Mouse (Mus musculus): ENCODE measurements around the gene Sdk1. TPM values are rescaled to one million over a fixed set of nuclear protein-coding genes. Genes with fewer than 3 reads are reported as not detected.

The Sdk1 gene
- total RNA-seq, 2 experiments from 2014 or later, result 0.89 to 1.2 TPM

DNA sequence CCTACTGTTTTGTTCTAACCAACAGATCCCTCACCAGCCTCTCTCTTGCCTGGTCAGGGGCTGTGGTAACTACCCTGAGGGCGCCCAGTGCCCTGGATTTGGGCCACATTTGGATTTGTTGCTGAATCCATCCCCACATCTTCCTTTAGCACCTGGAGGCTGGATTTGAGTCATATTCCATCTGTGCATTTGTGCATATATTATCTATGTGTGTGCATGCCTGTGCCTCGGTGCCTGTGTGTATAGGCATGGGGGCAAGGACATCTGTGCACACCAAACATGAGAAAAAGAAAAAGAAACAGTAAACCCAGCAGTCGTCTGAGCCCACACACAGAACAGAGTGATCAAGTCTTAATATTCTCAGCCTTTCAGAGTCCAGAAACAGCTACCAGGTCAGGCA lies 752.9 kb downstream of the Sdk1 start:
- no peak for DNase-seq (ENCODE audit: low spot score)

GRCm38 (mm10) chr5:142000247-142000646 lies 759.0 kb downstream of the Sdk1 start:
- DNase-seq (ENCODE audit: low spot score), result no peak

DNA sequence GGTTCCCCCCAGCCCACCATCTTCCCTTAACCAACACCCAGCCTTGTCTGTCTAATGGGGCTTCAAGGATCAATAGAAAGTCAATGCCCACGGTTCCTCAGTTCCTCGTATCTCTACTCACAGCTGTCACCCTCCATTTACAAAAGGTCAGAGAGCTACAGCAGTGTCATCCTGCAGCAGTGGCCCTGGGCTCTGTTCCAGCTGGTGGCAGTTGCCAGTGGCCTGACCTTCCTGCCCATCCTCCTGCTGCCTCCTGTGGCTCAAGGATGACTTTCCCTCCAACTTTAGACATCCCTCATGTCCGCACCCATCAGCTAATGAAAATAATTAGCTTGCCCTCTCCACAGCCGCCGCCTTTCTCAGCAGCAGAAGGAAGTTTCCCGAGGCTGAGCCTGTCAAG lies 759.8 kb downstream of the Sdk1 start:
- no peak for DNase-seq (ENCODE audit: low spot score)

DNA sequence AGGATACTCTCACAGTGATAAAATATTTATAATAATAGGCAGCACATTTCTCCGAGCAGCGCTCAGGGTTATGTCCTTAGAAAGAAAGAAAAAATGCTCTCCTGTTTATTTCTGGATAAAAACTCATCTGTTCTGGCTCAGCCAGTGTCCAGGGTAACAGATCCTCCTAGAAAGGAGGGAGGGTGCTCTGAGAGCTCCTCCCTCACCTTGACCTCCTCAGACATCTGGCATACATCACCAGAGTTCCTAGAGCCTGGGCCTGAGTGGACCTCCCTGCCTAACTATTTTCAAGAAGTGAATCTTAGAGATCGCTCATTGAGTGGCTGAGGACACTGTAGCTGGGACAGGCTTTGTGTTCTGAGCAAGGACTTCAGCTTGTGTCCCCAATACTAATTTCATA lies 760.7 kb downstream of the Sdk1 start:
- no peak for DNase-seq (ENCODE audit: low spot score)

GRCm38 (mm10) chr5:142010189-142010588 lies 768.9 kb downstream of the Sdk1 start:
- DNase-seq (ENCODE audit: low spot score), result no peak

DNA sequence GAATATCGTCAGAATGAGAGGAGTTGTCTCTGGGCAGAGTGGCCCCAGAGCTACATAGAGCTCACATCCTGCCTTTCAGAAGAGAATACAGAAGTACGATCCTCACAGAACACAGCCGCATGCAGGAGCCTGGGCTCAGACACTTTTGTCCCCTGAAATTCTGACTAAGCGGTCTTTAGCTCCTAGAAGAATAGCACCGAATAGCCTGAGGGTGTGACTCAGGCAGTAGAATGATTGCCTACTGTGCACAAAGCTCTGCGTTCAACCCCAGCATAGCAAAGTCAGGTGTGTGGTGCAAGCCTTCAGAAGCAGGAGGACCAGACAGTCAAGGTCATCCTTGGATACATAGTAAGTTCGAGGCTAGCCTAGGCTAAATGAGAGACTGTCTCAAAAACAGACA lies 775.7 kb downstream of the Sdk1 start:
- no peak for DNase-seq (ENCODE audit: low spot score)

- DNase-seq (ENCODE audit: low spot score), result no peak
Observed at GRCm38 (mm10) chr5:142022877-142023580, 781.7 kb downstream of the Sdk1 start.

DNA sequence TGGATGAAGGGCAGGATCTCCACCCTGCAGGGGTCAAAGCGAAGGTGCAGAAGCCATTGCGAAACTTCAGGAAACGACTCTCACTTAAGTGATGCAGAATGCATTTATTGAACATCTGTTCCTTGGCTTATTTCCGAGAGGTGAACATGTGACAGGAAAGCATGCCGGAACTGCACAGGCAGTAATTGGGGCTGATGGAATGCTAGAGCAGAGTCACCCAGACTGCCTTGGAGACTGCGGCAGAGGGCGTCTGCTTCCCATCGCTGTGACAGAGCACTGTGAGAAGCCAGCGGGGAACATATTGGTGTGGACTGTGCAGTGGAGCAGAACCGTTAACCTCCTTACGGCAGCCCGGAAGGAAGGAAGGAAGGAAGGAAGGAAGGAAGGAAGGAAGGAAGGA lies 783.2 kb downstream of the Sdk1 start:
- no peak for DNase-seq (ENCODE audit: low spot score)

DNA sequence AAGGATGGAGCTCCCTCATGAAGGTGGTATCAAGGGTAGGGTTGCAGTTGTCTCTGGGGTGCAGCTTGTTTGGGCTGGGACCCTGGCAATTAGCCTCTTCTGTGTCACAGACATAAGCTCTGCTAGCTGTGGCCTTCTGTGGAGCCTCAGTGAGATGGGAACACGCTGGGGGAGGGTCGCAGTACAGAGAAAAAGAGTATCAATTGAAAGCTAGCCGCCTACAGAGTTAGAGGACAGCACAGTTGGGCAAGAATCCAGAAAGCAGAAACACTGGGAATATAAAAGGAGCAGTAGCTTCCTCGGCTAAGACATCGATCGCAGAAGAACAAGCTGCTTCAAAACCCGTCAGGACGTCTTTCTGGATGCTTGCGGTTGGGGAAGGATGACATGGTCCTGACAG lies 795.2 kb downstream of the Sdk1 start:
- no peak for DNase-seq (ENCODE audit: low spot score)

GRCm38 (mm10) chr5:142039236-142039635 lies 797.9 kb downstream of the Sdk1 start:
- no peak for DNase-seq (ENCODE audit: low spot score)

DNA sequence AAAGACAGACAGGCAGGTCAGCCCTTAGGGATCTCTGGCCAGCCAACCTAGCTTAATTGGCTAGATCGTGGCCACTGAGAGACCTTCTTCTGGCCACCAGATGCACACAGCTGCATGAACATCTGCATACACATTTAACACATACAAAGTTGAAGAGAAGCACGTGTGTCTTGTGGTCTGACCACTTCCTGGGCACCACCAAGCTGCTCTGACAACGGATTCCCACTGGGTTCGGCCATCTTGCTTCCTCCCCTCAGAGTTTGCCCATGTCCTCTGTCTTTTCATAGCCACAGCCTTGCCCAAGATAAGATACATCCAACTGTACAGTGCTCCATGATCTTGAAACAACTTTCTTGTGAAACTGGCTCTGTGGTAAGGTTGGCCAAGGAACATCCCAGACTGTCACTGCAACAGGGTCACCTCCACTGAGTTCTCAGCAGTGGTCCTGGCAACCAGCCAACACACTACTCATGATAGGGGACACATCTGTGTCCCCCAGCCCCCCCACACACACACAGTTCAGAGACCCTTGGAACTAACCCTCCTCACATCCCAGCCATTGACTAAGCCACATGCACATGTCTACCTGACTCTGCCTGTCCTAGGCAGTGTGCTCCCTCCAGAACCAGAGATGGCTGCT lies 798.7 kb downstream of the Sdk1 start:
- DNase-seq (ENCODE audit: low spot score), result no peak

GRCm38 (mm10) chr5:142041226-142041802 lies 800.0 kb downstream of the Sdk1 start:
- DNase-seq (ENCODE audit: low spot score), result no peak

DNA sequence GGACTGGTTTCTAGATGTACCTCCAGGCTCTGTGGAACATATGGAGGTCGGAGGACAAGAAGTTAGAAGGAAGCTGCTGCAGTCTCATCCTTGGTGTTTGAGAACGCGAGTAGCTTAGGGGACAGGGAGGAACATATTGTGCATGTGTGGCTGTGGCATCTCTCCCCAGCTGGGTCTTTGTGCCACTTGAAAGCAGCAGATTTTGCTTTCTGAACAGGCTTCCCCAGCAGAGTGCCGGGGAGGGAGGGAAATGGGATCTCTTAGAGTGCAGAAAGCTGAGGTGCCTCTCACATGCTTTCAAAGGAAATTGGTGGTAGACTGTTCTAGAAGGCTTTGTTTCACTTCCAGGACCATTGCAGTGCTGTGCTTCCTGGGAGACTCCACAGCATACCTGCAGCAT lies 820.5 kb downstream of the Sdk1 start:
- no peak for DNase-seq (ENCODE audit: low spot score)

- no peak for DNase-seq (ENCODE audit: low spot score)
Observed at GRCm38 (mm10) chr5:142071322-142071721, 830.0 kb downstream of the Sdk1 start.

DNA sequence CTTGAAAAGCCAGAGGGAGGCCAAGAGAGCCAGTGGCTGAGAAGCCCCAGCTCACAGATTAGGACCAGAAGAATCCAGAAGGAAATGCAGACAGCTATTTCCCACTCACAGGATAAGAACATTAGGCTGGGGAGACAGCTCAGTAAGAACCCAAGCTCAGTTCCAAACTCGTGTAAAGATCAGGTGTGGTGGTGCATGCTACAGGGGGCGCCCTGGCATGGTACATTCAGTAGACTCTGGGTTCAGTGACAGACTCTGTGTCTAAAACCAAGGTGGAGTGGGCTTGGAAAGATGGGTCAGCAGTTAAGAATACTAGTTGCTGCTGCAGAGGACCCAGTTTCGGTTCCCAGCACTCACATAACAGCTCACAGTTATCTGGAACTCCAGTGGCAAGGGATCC lies 832.6 kb downstream of the Sdk1 start:
- DNase-seq (ENCODE audit: low spot score), result no peak

DNA sequence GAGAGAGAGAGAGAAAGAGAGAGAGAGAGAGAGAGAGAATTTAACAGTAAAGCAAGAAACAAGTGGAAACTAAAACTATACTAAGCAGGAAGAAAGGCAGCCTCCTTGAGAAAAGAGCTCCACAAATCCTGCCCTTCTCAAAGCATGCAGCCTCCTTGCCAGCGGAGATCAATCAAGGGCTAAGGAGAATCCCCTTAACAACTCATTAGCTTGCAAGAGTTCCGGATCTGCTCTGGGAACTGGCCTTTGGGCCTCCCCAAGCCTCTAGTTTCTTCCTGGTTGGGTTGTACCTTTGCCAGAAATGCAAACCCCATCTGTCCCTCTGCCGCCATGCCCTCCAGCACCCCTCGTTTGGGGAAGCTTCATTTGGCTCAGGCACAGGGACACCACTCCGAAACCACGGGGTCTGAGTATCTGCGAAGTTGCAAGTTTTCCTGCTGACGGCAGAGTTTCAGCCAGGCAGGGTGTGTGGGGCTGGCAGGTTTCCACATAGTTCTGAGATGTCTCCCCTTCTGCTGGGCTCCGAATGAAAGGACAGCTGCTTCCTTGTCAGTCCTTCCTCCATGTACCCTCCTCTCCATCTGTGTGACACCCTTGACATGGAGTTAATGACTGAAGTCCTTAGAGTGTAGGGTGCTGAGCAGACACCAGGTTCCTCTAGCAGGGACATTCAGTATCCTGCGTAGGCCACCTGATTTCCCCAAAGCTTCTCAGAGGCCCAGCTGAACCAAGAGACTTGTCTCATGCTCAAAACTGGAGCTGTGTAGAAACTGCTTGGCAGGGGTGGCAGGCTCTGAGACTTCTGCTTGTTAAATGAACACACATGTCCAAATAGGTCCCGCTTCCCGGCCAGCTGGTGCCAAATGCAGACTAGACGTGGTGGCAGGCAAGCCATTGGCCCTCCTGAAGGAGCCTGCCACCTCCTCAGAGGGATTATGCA lies 833.5 kb downstream of the Sdk1 start:
- DNase-seq (ENCODE audit: low spot score), result peak; percentile 41

DNA sequence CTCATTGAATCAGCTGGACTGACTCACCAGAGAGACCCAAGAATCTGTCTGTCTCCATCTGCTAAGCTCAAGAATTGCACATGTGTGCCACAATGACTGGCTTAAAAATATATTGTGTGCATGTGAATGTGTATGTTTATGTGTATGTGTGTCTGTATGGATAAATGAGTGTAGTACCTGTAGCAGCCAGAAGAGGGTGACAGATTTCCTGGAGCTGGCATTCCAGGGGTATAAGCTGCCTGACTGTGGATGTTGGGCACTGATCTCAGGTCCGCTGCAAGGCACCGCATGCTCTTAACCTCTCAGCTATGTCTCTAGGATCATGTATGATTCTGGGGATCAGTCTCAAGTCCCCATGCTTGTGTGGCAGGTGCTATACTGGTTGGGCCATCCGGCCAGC lies 839.4 kb downstream of the Sdk1 start:
- DNase-seq (ENCODE audit: low spot score), result no peak

- DNase-seq (ENCODE audit: low spot score), result no peak
Observed at GRCm38 (mm10) chr5:142081076-142081475, 839.8 kb downstream of the Sdk1 start.

GRCm38 (mm10) chr5:142096377-142096841 lies 855.1 kb downstream of the Sdk1 start:
- DNase-seq (ENCODE audit: low spot score), result no peak

DNA sequence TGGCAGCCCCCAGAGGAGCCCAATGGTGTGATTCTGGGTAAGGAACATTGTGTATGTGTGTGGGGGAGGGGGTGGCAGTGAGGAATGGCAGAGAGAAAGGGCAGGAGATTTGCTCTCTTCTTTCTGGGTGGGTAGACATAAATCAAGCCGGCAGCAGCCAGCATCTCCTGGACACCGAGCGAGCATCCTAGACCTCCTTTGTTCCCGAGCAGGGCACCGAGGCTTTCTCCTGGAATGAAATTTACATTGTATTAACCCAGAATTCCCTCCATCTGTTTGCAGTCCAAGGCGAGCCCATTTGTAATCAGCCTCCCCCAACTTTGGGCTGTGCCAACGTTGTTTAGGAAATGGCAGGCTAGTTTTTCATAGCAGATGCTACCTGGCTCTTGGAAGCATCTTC lies 858.9 kb downstream of the Sdk1 start:
- DNase-seq (ENCODE audit: low spot score), result no peak

DNA sequence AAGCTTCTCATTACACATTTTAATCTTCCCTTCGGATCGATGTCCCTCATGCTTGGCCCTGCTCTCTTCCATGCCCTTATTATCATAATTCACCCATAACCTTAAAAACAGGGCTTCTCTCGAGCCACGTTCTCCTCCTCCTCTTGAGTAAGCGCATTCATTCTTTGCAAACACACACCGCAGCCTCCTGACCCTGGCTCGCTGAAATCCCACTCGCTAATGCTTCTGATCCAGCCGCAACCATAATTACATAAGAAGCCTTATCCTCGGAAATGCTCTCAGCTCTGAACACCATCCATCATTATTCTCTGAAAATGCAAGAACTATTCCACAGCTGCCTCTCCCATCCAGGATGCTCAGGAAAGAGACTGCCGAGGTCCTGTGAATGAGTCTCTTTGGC lies 866.1 kb downstream of the Sdk1 start:
- DNase-seq (ENCODE audit: low spot score), result no peak

- DNase-seq (ENCODE audit: low spot score), result no peak
Observed at GRCm38 (mm10) chr5:142111989-142112388, 870.7 kb downstream of the Sdk1 start.
